12 mouse cellular contexts compared by ENCODE assay signal in genomic region chr10:125586489-125587147, GRCm38 (mm10).
DNase-seq lines count a peak whose midpoint lies in the region.
"Had no signal": no experiment of that assay in that cellular context is flagged by ENCODE, and none has a peak within 500 bp of the region (broad histone marks: within the 10 kb centered on the region; RNA-seq: fewer than 3 reads in every experiment).

No protein-coding gene starts in this region.

- peak; percentile 5 to 9 for DNase-seq in frontal cortex, postnatal 10 days (ENCODE audit: low spot score in 2 of 2)
- DNase-seq in frontal cortex, postnatal 25 days (ENCODE audit: low spot score in 2 of 2): no peak
- DNase-seq in layer of hippocampus, adult 9-10 months (ENCODE audit: low spot score): peak; percentile 6
- no peak for DNase-seq in layer of hippocampus, adult 11-12 months (ENCODE audit: low spot score)
- DNase-seq in right cerebral cortex, postnatal 10 days (ENCODE audit: low spot score in 2 of 2): peak; percentile 44 to 56
- DNase-seq in right cerebral cortex, postnatal 25 days: no peak
- DNase-seq in thymus, postnatal 25 days: no peak
- no peak for DNase-seq in MN1 (ENCODE audit: low spot score)
- DNase-seq: adrenal gland, adult 2 months; cerebellum, adult 8-10 months; gastrocnemius, adult 2 months; thymus, postnatal 14 days had no signal

Comparison
In these comparisons a context has a peak if more than half of its experiments do, and no peak if none do; other contexts are left out.
1. DNase-seq: peak in frontal cortex, postnatal 10 days (2 of 2), layer of hippocampus, adult 9-10 months (single experiment) and right cerebral cortex, postnatal 10 days (2 of 2); none in frontal cortex, postnatal 25 days (0 of 2), layer of hippocampus, adult 11-12 months (single experiment), right cerebral cortex, postnatal 25 days (single experiment), thymus, postnatal 25 days (single experiment) and MN1 (single experiment).